In the genomic region with DNA sequence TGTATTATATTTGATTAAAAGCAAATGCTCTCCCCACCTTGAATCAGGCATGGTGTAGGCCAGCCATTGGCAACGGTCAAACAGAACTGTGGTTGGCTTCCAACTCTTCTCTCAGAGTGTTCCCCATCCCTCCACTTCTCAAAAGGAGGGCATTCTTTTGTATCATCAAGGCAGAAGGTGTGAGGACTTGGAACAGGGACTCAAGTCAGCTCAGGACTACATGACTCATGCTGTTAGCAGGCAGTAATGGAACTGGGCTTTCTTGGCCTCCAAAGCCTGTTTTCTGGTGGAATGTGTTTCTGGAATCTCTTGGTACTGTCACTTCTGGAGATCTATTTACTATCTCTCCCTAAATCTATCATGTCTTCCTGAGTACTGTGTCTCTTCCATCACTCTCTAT, we compare ENCODE assay signal across 16 mouse cellular contexts.
"Had no signal": no experiment of that assay in that cellular context is flagged by ENCODE, and none has a peak within 500 bp of the region (broad histone marks: within the 10 kb centered on the region; RNA-seq: fewer than 3 reads in every experiment).

No protein-coding gene starts in this region.

- DNase-seq: heart, postnatal 10 days; heart, postnatal 14 days; heart, postnatal 36 days; heart, postnatal 4 days; kidney, adult 11 months; kidney, adult 18-20 months; kidney, adult 2 months; kidney, adult 8-10 months; kidney, adult 9 months; kidney, postnatal 10 days; kidney, postnatal 14 days; kidney, postnatal 25 days; kidney, postnatal 36 days; kidney, postnatal 4 days; layer of hippocampus, adult 9-11 months; layer of hippocampus, postnatal 36 days had no signal
